Mouse (Mus musculus) adipose tissue, adult 10 weeks (tissue): ENCODE data around the gene 4922502D21Rik. TPM values are rescaled to one million over a fixed set of nuclear protein-coding genes. Genes with fewer than 3 reads are reported as not detected.

ENCODE experiments used
- polyA plus RNA-seq: library from polyadenylated mRNA; stranded (reverse); fragments of 350-450 nt; fragmentation: Illumina TruSeq; extraction: RNeasy Lipid Tissue Mini Kit (QIAGEN cat#74804); gene quantifications from one replicate; pipeline ENCODE4 v1.2.3, GENCODE M21; 2014; ENCODE audit warnings: low read depth, low replicate concordance

Gene 4922502D21Rik
- 20.7 TPM for polyA plus RNA-seq

DNA sequence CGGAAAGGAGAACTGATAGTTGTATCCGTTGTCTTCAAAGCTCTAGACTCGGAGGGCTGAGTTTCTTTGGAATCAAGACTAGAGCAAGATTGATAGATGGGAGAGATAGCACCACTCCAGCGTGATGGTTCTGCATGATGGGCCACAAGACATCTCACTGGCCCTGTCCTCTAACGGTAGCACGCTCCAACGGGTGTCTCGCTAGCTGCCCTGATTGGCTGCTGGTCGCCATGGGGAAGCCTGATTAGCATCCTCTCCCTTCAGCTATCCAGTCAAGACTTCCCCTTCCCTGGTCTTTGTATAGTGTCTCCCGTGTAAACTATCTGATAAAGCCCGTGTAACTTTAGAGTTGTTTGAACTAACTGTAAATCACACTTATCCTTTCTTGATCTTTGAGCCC, at the start of gene 4922502D21Rik:
4922502D21Rik (minus strand) TSS at position 187 of the 400 bp plus-strand sequence.

DNA sequence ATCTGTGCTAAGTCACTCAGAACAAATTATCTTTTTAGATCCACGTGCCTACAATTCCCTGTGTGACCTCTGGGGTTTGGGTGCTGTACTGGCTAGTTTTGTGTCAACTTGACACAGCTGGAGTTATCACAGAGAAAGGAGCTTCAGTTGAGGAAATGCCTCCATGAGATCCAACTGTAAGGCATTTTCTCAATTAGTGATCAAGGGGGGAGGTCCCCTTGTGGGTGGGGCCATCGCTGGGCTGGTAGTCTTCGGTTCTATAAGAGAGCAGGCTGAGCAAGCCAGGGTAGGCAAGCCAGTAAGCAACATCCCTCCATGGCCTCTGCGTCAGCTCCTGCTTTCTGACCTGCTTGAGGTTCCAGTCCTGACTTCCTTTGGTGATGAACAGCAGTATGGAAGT, 10.8 kb upstream of the 4922502D21Rik start, which contains the start of gene Clec12a:
Clec12a (plus strand) TSS at position 301 of the 400 bp plus-strand sequence.

DNA sequence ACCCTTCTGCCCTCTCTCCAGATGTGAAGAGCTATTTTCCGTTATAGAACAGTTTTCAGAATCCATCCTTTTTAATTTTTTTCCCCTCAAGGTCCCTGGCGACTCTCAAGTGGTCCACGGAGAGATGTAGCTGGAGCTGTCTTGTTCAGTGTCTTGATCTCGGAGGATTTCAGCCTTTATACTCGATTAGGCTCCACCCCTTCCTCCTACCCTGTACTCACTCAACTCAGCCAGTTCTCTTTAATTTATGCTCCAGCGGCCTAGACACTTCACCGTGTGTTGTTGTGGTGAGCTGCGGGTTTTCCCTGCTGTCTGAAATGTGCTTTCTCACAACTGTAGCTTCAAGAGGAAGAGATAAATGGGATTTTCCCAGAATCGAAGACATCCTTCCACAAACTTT, 56.4 kb downstream of the 4922502D21Rik start, which contains the start of gene Cd69:
Cd69 (minus strand) TSS at position 217 of the 400 bp plus-strand sequence.

Other genes starting within 250 kb of the 4922502D21Rik start
- gene Clec2e, start 230.9 kb downstream of the 4922502D21Rik start, polyA plus RNA-seq = 0.24 TPM
- 86.9 TPM for gene Clec2d, start 151.2 kb downstream of the 4922502D21Rik start, polyA plus RNA-seq
- gene Cd69, start 56.4 kb downstream of the 4922502D21Rik start, polyA plus RNA-seq = 0.68 TPM
- 6.0 TPM for gene Clec12a, start 10.9 kb upstream of the 4922502D21Rik start, polyA plus RNA-seq
- gene Clec12b, start 54.1 kb upstream of the 4922502D21Rik start, polyA plus RNA-seq = 0.55 TPM
- gene Clec1b, start 65.5 kb upstream of the 4922502D21Rik start, polyA plus RNA-seq = not detected
- 2.1 TPM for gene Clec9a, start 77.1 kb upstream of the 4922502D21Rik start, polyA plus RNA-seq
- 2.6 TPM for gene Clec1a, start 120.2 kb upstream of the 4922502D21Rik start, polyA plus RNA-seq
- gene Olr1, start 175.4 kb upstream of the 4922502D21Rik start, polyA plus RNA-seq = 0.38 TPM
- not detected for gene Tmem52b, start 180.8 kb upstream of the 4922502D21Rik start, polyA plus RNA-seq
- 177 TPM for gene Gabarapl1, start 201.4 kb upstream of the 4922502D21Rik start, polyA plus RNA-seq
- gene Klre1, start 246.1 kb upstream of the 4922502D21Rik start, polyA plus RNA-seq = 0.68 TPM